Mouse (Mus musculus) brain, embryonic 14.5 days (tissue): Measurements from ENCODE around the gene Cbfa2t3. TPM values are rescaled to one million over a fixed set of nuclear protein-coding genes. Genes with fewer than 3 reads are reported as not detected.

Experiments used
- DNase-seq: peaks from one replicate; pipeline ENCODE4 v3.0.0-alpha.2; 2011; ENCODE audit warnings: low read depth
- CTCF ChIP-seq: fragments of 200-500 bp; IDR thresholded peaks from 2 replicates; pipeline ENCODE4 v1.5.1; 2012; ENCODE audit warnings: inconsistent platforms, mild to moderate bottlenecking, moderate library complexity, borderline replicate concordance; ENCODE audit not compliant: insufficient read depth, insufficient read length; ENCODE audit errors: extremely low read depth
- POLR2A ChIP-seq: fragments of 200-500 bp; IDR thresholded peaks from 2 replicates; pipeline ENCODE4 v1.6.1; 2012; ENCODE audit warnings: mild to moderate bottlenecking, inconsistent platforms, borderline replicate concordance; ENCODE audit not compliant: poor library complexity, insufficient read depth, insufficient read length, severe bottlenecking; ENCODE audit errors: extremely low read depth
- polyA plus RNA-seq: library from polyadenylated mRNA; depleted of rRNA; stranded (reverse); fragments of >200 nt; gene quantifications from 2 replicates; pipeline ENCODE4 v1.2.3, GENCODE M21; 2012

The Cbfa2t3 gene
- polyA plus RNA-seq, 1 experiment = 30.2 TPM

DNA sequence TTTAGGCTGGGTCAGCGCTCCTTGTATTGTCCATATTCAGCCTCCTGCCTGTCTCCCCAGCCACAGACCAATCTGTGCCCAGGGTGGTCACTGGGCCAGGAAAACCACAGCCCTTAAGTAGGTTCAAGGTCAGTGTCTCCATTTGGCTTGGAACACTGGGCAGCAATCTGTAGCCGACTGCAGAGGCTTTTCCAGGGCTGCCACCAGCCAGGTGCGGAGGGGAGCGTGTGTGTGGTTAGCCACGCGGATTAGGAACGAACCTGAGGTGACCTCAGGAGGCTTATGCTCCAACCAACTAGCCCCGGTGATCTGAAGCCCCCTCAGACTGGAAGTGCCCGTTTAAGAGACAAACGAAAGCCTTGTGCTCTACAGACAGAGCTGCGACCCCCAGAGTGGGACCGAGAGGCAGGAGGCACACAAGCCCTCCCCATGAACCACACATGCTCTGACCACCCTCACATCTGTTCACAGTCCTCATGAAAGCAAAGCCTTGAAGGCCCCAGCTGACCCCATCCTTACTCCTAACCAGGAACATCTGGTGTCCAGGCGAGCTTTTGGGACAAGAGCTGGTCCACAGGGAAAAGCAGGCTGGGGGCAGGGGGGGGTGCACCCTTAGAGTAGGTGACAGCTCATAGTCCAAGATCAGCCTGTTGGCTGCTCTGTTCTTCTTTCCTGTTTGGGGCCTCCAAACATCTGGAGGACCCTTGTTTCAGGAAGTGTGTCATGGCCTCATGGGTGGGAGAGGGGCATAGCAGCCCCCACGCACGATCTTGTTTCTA lies 50.5 kb downstream of the Cbfa2t3 start:
- TF ChIP-seq CTCF = no peak
- TF ChIP-seq POLR2A = no peak
- DNase-seq = no peak

DNA sequence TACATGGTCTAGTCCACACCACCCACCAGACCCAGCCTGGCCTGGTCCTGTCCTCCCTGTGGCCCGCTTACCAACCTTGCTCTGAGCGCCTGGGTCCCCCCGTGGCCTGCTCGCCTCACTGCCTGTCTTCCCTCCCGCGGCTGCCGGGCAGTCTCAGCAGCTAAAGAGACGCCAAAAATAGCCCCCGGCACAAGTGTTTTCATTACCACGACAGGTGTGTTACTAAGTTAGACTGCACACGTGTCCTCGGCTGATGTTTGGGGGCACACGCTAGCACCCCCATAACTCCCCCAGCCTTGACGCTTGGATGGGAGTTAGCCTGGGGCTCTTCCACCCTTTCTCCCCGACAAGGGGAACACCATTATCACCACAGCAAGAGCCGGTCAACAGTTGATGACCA lies 52.6 kb downstream of the Cbfa2t3 start:
- TF ChIP-seq CTCF = no peak
- TF ChIP-seq POLR2A = no peak
- DNase-seq = no peak

GRCm38 (mm10) chr8:122644175-122644954 lies 54.5 kb downstream of the Cbfa2t3 start:
- no peak for DNase-seq
- no peak for TF ChIP-seq CTCF
- TF ChIP-seq POLR2A = no peak

DNA sequence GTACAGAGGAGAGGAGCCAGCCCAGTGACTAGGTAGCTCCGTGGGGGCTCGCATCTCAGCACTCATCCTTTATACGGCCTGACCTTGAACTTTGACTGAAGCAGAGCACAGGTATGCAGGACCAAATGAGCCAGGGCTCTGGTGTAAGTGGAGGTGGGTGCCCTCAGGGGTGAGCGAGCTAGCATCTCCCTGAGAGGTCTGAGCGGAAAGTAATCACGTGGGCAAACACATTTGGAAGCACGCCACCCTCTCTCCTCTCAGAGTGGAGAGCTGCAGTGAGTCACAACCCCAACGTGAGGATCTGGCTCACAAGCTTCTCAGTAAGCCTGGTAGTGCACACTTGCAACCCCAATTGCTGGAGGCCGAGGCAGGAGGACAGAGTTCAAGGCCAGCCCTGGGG lies 56.8 kb downstream of the Cbfa2t3 start:
- DNase-seq = no peak
- no peak for TF ChIP-seq CTCF
- TF ChIP-seq POLR2A = no peak

DNA sequence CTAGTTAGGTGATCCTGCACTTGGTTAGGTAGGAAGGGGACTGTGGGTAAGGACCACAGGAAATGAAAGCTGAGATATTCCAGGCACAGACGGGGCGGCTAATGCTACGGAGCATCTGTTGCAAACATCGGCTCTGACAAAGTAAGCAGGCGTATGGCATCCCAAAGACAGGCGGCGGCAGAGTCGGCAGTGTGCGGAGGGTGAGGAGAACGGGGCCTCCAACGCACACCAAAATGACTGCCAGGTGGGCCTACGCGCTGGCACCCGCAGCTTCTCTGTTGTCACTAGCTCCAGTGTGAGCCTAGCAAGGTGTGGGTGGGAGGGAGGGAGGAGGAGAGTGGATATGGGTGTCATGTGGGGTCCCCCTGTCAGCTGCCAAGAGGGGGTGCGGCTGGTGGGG lies 57.5 kb downstream of the Cbfa2t3 start:
- no peak for TF ChIP-seq CTCF
- no peak for TF ChIP-seq POLR2A
- DNase-seq = peak; percentile 52

- DNase-seq = no peak
- TF ChIP-seq POLR2A (no peak), CTCF (no peak)
Observed at GRCm38 (mm10) chr8:122640825-122641224, 58.1 kb downstream of the Cbfa2t3 start.

GRCm38 (mm10) chr8:122639521-122640248 lies 59.2 kb downstream of the Cbfa2t3 start:
- TF ChIP-seq POLR2A = no peak
- no peak for TF ChIP-seq CTCF
- peak; percentile 84 for DNase-seq

GRCm38 (mm10) chr8:122638601-122639000 lies 60.3 kb downstream of the Cbfa2t3 start:
- peak; percentile 44 for DNase-seq

GRCm38 (mm10) chr8:122637230-122637629 lies 61.7 kb downstream of the Cbfa2t3 start:
- TF ChIP-seq POLR2A = no peak
- no peak for TF ChIP-seq CTCF
- DNase-seq = no peak

More at GRCm38 (mm10) chr8:122638601-122639000, 60.3 kb downstream of the Cbfa2t3 start:
- TF ChIP-seq POLR2A = no peak
- TF ChIP-seq CTCF = no peak

DNA sequence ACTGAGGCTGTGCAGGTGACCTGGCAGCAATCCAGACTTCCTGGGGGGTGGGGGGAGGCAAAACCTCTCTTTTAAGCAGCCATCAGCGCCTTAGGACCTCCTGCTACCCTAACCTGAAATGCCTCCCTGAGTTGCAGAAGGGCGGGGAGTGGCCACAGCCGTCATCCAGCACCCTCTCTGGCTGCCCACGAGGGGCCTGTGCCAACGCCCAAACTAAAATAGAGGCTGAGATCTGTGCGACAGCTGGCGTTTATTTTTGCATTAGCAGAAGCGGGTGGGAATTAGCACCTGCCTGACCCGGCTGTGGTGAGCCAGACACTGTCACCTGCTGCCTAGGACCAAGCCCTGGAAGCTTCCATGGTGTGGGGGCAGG lies 62.1 kb downstream of the Cbfa2t3 start:
- TF ChIP-seq CTCF (no peak), POLR2A (no peak)
- no peak for DNase-seq
